Mouse (Mus musculus): ENCODE results near the gene Spin4. TPM values are rescaled to one million over a fixed set of nuclear protein-coding genes. Genes with fewer than 3 reads are reported as not detected.

Spin4 gene
- 1.7 and 1.8 TPM in 2 replicates for polyA plus RNA-seq (2012; rRNA removed)

GRCm38 (mm10) chrX:95026361-95026892 lies at the start of gene Spin4:
TSS of gene Spin4 (minus strand) at chrX:95026682.

Other genes starting within 250 kb of the Spin4 start
- gene Arhgef9, start 170.2 kb upstream of the Spin4 start, polyA plus RNA-seq (2012; rRNA removed) = 51.9 and 54.2 TPM in 2 replicates